Mouse (Mus musculus) kidney, adult 11 months (tissue): ENCODE measurements at regions not wholly inside any gene's neighbourhood (a gene's known extent, or its start where the extent isn't known, plus 50 kb on each side); places are given as distances from the start of the nearest gene placed in this dataset.

Experiments used
- DNase-seq: peaks from one replicate; pipeline ENCODE4 v3.0.0; 2022

- no peak for DNase-seq
These were observed 321.7 kb upstream of the Thsd7b start for GRCm38 (mm10) chr1:128951436-128951835.

GRCm38 (mm10) chr1:128950512-128950911, 322.6 kb upstream of the Thsd7b start:
- DNase-seq: no peak

GRCm38 (mm10) chr1:128914811-128915210, 322.7 kb upstream of the Cxcr4 start:
- DNase-seq: no peak

DNA sequence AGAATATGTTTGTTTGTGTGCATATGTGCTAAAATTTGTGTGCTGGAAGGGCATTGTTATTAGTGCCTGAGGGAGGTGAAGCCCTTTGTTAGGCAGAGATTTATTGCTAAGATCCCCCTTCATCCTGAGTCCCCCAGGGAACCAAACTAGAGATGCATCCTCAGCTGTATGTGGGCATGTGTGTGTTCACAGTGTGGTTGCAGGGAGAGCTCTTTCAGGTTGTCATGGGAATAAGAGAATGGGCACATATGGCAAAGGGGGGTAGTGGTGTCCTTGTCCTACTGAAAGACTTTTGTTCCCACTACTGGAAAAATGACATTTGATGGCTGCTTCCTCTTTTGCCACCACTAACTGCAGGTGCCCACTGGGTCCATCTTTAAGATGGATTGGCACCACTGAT, 320.4 kb upstream of the Cxcr4 start:
- DNase-seq: no peak

GRCm38 (mm10) chr1:128907566-128907965, 315.5 kb upstream of the Cxcr4 start:
- no peak for DNase-seq

DNA sequence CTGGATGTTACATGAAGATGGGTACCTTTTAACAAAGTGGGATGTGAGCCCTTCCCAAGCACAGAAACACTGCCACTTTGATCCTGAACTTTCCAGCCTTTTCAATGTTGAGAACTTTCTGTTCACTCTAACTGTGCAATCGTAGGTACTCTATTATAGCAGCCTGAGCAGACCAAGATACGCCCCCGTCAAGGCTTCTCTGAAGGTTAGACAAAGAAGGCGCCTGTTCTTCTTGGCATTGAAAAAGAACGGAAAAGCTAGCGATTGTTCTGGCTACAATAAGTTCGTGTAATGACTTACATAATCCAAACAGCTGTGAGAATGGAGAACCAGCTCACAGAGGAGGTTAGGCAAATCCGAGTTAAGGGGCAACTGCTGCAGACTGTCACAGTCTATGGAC, 305.9 kb upstream of the Cxcr4 start:
- no peak for DNase-seq

DNA sequence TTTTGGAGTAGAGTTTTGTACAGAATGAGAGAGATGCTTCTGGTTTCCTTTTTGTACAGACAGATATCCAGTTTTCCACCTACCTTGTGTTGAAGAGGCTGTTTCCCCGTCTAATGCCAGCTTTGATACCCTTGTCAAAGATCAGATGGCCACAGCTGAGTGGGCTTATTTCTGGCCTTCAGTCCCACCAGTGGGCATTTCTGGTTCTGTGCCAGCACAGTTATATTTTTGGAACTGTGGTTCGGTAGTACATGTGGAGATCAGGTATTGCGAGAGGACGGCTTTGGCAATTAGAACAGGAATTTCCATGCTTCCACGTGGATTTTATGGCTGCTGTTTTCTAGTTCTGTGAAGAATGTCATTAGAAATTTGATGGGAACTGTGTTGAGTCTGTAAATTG, 302.5 kb upstream of the Cxcr4 start:
- no peak for DNase-seq

GRCm38 (mm10) chr1:128878291-128878690, 286.2 kb upstream of the Cxcr4 start:
- no peak for DNase-seq

DNA sequence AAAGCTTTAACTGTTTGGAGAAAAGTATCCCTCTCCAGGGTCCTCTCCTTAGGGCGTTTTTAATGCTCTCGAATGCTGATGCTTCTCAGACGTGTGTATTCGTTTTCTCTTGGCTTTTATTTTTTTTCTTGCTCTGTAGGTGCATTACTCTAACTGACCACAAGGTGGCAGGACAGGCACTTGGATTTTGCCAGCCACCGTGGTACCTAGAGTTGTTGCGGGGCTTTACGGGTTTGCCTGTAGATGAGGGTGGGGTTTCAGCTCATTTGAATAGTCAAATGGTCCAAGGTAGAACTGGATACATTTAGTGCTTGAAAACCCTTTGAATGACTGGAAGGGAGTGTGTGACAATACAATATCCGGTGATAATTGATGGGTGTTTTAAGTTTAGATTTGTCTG, 283.2 kb upstream of the Cxcr4 start:
- DNase-seq: no peak

DNA sequence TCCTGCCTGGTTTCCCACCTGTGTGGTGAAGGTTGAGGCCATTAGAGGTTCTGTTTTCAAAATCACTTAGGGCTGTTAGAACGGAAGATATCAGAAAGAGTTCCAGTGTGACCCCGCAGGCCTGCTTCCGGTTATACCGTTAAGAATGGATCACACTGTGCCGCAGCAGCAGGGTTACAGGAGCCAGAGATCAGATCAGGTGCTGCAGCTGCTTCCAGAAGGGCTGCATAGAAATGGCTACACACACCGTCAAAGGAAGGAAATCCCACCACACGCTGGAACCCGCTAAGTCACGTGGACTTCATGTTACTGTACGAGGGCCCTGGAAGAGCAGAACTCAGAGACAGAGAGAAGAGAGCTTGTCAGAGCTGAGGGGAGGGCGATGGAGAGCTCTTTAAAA, 282.1 kb upstream of the Cxcr4 start:
- DNase-seq: no peak

DNA sequence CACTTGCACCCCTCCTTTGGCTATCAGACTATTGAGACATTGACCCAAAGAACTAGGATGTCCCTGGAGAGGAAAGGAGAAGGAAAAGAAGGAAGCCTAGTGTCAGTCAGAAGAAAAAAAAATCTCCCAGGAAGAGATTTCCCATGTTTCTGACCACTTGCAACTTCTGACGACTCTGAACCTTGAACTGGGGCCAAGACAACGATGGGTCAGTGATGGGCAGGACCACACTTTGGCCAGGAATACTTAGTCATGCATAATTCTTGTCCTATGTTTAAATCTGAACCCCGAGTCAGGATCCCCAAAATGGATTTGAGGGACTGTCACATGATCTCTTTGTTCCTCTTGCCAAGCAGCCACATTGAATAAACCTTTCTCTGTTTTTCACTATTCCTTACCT, 276.7 kb upstream of the Cxcr4 start:
- no peak for DNase-seq

GRCm38 (mm10) chr1:128860537-128860936, 268.4 kb upstream of the Cxcr4 start:
- no peak for DNase-seq

DNA sequence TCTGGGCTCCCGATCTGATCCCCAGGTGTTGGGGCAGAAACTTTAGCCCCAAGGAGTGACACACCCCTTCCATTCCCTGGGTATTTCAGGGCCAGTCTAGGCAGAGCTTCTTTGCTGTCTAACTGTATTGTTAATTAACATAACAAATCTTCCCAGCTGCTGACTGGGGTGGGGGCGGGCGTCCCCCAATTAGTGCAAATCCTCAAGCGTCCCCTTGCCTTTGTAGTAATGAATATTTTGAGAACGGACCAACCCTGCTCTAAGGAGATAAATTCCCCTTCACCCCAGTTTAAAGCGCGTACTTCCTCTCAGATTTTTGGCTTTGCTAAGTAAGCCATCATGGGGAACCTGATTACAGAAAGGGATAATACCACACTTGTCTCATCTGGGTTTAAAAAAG, 268.0 kb upstream of the Cxcr4 start:
- no peak for DNase-seq

- no peak for DNase-seq
These were observed 266.6 kb upstream of the Cxcr4 start for GRCm38 (mm10) chr1:128858661-128859060.

- DNase-seq: no peak
These were observed 264.8 kb upstream of the Cxcr4 start for GRCm38 (mm10) chr1:128856933-128857332.

- no peak for DNase-seq
These were observed 262.6 kb upstream of the Cxcr4 start for GRCm38 (mm10) chr1:128854649-128855048.

GRCm38 (mm10) chr1:128853286-128853685, 261.2 kb upstream of the Cxcr4 start:
- no peak for DNase-seq

DNA sequence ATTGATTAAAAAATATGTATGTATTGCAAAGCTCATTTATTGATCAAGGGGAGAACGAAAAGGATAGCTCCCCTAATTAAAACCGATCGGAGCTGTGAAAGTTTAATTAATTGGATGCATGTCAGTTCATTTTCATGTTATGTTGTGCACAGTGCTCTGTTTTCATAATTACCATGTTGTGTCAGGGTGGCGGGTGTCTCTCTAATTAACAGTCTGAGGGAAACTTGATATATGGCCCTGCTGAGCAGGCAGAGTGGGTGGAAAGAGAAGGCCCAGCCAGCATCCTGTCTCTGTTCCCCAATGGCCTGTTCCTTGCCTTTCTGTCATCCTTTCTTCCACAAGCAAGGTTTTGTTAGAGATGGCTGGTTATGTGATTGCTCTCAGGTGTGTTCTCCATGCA, 245.3 kb upstream of the Cxcr4 start:
- no peak for DNase-seq

GRCm38 (mm10) chr1:128835510-128835909, 243.4 kb upstream of the Cxcr4 start:
- DNase-seq: no peak

DNA sequence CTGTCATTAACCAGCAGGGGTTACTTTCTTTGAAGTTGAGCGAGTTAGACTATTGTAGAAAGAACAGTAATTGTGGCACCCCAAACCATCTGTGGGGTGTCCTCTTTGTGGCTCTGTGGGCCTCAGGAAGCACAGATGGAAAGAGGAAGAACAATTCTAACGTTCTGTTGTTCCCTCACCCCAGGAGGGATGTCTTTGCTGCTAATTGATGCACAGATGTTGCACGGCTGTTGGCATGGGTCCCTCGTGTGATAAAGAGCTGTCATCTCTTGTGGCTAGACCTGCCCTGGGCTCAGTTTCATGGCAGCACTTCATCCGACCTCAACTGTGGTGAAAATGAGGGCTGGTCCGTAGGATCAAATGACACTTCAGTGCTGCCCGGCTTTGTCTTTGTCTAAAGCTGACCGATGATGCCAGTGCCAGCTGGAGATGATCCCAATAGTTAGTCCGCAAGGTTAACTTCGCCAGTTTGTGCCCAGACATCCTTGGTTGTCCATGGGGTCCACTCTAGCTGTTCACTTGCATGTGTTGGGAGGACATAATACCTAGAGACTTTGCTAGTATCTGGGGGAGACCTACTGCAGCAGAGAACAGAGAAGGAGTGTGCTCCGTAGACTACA, 241.1 kb upstream of the Cxcr4 start:
- DNase-seq: no peak

DNA sequence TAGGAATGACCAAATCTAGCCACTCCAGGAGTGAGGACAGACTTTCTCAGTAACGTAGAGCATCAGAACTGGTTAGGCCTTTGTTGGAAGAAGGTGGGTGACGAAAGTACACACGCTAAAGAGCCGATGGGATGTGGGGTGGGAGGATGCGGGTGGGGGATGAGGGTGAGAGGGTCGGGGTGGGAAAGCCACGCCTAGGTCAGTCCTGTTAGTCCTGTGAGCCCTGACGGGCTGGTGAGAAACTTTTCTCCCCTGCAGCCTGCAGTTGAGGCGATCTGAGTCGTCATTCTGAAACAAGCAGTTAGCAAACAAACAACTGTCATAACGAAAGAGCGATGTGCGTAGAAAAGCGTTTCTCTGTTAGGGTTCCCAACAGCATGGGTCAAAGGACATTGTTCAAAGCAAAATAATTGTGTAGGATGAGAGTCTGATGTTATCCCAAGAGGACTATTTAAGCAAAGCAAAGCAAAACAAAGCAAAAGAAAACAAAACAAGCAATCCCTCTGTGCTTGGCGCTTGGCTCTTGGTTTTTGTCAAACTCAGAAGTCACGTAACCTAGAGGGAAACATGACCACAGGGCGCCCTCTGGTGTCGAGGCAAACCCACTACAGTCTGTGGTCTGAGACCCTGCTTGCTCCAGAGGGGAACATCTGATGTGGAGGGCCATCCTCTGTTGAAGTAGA, 240.2 kb upstream of the Cxcr4 start:
- DNase-seq: peak; percentile 24

DNA sequence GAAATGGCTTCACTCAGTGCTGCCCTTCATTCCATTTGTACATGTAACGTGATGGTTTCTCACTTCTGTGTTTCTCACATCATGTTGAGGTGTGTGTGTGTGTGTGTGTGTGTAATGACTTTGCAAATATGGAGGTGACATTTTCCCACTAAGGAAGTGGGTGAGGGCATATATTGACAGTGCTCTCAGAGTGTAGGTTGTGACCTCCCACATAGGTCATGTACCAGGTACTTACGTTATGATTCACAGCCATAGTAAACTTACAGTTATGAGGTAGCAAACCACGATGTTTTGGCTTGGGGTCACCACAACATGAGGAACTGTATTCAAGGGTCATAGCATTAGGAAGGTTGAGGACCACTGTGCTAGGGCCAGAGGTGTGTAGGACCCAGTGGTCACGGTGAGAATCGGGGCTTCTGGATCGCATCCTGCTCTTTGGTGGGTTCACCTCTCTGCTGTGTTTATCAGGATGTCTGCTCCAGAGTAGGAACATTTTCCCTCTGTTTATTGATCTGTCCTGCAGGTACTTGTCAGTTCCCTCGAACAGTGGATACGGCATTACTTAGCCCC, 238.7 kb upstream of the Cxcr4 start:
- DNase-seq: no peak

DNA sequence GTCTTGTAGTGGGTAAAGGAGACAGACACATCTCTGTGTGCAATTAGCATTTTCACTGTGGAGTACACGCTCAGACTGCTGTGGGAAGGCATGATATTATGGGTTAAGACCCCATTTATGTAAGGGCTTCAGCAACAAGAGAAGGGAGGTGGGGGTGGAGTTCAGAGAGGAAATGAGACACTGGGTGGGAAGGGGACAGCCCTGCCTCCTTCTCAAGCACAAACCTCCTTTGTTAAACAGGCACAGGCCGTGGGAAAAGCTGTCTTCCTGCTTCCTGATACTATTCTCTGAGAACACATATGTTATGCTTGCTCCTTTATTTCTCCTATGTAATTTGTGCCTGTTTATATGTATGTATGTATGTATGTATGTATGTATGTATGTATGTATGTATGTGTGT, 237.4 kb upstream of the Cxcr4 start:
- no peak for DNase-seq

DNA sequence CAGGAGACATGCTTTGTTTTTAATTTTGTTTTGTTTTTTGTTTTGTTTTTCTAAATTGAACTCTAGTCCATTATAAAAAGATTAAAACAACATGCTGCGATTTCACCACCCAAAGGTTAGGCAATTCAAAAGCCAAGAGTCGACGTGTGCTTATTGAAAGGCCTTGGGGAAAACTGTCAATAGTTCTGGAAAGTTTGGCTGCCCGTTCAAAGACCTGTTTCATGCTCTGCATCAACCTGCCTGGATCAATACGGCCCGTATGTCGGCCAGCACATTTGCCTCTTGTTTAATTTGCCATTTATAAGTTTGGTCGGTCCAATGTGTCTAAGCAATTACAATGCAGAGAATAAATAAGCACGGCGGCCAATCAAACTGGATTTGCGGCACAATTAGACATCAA, 234.3 kb upstream of the Cxcr4 start:
- no peak for DNase-seq
